Mouse (Mus musculus) adrenal gland (tissue): ENCODE data around the gene 2200002D01Rik.
"Not testable (repeated sequence)": the region's sequence is repeated elsewhere in the genome, so short reads cannot be mapped to it uniquely, and the experiment has no call there.

Source experiments
- intact Hi-C: fragments of 180-260 bp; cut with DNase I; formaldehyde crosslinking; loops from one replicate; pipeline ENCODE4 v1.15.1; 2025

The 2200002D01Rik gene

DNA sequence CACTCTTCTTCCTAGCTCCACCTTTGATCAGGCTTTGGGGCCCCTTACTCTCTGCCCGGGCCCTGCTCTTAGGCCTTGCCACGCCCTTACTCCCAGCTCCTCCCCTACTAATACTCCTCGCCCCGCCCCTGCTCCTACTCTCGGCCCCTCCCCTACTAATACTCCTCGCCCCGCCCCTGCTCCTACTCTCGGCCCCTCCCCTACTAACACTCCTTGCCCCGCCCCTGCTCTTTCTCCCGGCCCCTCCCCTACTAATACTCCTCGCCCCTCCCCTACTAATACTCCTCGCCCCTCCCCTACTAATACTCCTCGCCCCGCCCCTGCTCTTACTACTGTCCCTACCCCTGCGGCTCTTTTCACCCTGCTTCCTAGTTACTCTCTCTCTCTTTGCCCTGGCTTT, 37.3 kb downstream of the 2200002D01Rik start:
- intact Hi-C loops, result not testable (repeated sequence)

DNA sequence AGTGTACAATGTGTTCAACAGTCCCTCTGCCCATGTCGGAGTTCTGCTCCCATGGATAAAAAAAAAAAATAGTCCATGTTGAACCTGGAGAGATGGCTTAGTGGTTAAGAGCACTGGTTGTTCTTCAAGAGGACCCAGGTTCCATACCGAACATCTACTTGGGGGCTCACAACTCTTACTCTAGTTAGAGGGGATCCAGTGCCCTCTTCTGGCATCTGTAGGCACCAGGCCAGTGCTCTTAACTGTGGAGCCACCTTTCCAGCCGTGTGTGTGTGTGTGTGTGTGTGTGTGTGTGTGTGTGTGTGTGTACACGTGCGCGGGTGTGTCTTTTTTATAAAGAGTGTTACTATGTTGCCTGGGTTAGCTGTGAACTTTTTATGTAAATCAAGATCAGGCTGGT, 45.7 kb downstream of the 2200002D01Rik start:
- intact Hi-C loops, result no loop called here
